Mouse (Mus musculus): ENCODE data around the gene Mettl15.
A peak's percentile ranks its signal among the peaks of the same experiment; 100 is the strongest.
"Not testable (repeated sequence)": the region's sequence is repeated elsewhere in the genome, so short reads cannot be mapped to it uniquely, and the experiment has no call there.

The Mettl15 gene

DNA sequence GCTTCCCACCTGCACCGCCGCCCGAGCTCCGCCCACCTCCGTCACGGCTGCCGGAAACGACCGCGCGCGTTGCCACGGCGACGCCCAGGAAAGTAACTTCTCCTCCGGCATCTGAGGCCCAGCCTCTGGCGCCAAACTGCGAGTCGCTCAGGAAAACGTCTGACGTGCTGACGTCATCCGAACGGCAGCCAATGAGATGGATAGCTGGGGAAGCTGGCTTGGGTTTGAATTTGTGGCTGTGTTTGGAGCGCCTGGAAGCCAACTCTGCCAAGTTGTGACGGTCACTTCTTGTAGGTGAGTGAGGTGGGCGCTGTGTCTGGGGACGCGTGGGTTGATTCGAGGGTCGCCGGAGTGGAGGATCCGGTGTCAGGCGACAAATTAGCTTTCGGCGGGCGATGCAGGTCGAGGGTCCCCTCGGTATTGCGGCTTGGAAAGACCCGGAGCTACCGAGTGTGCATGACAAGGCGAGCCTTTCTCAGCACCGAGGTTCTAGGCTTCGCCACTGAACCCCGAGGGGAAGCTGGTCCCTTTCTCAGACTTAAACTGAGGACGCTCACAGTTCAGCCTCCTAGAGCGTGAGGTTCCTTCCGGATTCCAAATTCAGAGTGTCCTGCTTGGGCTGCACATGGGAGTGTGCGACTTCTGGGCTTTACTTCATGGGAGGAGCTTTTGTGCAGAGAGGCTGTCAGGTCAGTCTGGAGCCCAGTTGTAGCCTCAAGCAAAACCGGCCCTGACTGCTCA lies at the start of gene Mettl15, which contains the start of gene Kif18a:
Mettl15 (minus strand) TSS at position 149 of the 741 bp plus-strand sequence.
Kif18a (plus strand) TSS at position 139 of the 741 bp plus-strand sequence.
- peak; percentile 91 for DNase-seq

DNA sequence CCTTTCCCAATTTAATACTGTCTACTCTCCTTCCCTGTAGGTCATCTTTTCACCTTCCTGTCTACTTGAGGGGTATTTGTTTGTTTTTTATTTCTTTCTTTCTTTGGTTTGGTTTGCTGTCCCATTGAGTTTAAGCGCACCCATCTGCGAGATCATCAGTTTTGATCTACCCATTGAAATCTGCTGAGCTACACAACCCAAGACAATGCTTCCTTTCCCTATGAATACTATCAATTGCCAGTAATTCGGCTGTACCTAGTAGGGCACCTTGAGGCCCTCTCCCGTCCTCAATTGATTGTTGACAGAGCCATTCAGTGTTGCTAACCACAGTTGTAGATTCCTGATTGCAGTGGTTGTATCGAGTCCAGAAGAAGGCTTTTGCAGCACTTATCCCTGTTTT lies 30.8 kb upstream of the Mettl15 start:
- DNase-seq = no peak

DNA sequence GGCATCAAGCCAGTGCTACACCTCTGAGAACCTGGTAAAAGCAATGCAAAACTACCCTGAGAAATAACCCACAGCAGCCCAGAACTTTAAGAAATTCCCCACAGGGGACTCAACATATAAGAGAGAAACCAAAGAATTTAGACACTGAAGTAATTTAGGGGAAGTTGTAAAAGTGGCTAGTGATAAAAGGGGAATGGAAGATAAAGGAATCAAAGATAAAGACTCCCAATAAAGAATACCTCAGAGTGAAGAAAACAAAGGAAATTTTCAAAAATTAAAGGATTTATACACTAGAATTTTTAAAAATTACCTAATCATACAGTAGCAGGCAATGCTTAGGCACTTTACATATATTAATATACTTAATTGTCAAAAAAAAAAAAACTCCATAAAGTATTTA lies 23.1 kb upstream of the Mettl15 start:
- no peak for DNase-seq

DNA sequence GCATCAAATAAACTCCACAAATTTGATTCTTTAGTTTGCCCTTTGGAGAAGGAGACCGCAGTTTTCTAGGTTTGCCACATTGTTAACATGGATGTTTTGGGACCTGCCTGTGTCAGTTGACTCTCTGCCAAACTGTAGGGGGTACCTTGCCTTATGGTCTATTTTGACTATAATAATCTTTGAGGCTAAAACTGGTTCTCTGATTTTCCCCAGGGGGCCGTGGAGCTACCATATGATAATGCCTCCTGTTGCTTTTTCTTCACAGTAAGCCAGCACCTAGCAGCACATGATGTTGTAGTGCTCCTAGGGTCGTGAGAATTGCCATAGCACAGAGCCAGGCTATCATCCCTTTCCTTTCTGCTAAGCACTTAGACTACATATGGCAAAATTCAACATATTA lies 21.7 kb upstream of the Mettl15 start:
- DNase-seq = peak; percentile 46

DNA sequence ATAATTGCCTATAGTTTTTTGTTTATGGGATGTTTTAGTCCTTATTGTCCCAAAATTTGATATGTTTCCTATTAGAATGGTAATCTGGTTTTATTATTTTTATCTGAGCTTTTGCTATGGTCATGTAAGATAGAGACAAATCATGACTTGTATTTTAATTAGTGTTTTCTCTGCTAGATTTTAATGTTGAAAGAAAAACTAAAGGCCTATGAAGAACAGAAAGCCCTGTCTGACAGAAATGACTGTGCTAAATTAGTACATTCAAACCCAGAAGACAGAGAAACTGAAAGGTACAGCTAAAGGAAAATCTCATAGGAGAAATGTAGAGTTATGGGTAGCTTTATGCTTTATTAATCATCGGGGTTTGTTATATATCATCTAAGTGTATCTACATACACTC lies 17.6 kb upstream of the Mettl15 start:
- DNase-seq = no peak

DNA sequence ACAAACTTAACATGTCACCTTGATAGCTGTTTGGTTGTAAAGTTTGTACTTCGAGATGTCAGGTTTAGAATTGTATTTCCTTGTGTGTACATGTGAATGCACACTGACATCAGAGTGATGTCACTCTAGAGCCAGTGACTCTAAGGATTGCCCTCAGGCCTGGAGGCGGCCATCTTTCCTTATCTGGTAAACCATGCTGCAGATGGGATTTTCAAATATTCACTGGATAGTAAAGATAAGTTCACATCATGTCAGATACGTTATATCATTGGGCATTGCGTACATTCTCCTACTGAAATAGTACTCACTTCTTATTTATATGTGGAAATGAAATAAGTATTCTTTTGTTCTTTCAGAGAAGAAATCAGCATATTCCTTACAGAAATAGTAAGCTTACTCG lies 15.7 kb upstream of the Mettl15 start:
- DNase-seq = no peak

DNA sequence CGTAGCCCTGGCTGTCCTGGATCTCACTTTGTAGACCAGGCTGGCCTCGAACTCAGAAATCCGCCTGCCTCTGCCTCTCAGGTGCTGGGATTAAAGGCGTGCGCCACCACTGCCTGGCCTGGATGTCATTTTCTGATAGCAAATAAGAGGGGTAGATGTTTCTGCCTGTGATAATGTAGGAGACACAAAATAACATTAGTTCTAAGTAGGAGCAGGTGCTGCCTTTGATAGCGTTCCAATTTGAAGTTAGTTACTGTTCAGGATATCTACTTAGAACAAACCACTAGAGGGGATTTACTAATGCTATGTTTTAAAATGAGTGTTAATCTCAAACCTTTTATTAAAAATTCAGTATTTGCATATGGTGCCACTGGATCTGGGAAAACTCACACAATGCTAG lies 8.8 kb upstream of the Mettl15 start:
- no peak for DNase-seq

DNA sequence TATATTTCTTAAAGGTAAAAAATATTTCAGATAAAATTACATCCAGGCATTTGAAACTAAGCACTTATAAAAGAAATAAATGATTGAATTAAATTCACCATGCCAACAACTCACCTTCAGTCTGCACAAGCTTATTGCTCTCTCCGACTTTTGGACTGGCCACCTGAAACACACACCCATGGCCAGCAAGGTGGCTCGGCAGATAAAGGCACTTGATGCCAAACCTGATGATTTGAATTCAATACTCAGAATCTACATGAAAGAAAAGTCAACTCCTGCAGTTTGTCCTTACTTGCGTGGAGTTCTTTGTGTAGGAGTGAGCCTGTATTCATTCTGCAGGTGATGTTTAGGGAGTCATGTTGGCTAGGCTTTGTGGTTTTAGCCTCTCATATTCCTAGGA lies 3.6 kb upstream of the Mettl15 start:
- no peak for DNase-seq

DNA sequence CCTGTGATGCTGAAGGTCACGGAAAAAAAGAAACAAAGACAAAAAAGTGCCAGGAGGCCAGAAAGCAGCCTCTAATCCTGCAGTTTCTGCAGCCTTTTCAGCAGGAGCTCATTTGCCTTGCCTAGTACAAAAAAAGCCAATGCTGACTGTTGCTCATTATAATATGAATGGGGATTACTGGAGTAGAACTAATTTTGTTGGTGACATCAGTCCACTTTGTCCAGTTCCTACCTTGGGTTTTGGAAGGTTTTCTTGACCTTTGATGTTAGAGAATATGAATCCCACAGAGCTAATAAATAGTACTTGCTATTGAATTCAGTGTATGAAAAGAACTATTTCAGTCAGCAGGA lies 768 bp upstream of the Mettl15 start:
- no peak for DNase-seq

DNA sequence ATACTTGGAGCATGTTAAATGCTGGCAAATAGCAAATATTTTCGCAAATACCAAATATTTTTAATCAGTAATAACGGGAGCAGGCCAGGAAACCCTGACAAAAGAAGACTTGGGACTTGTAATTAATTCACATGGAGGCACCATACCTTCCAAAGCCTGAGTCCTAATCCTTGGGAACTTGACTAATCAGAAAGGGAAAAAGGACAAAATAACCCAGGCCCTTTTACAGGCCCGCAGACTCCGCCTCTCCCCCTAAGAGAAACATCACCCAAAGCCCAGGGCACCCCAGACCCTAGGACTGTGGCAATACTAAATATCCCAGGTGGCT lies 312 bp downstream of the Mettl15 start:
- no peak for DNase-seq

DNA sequence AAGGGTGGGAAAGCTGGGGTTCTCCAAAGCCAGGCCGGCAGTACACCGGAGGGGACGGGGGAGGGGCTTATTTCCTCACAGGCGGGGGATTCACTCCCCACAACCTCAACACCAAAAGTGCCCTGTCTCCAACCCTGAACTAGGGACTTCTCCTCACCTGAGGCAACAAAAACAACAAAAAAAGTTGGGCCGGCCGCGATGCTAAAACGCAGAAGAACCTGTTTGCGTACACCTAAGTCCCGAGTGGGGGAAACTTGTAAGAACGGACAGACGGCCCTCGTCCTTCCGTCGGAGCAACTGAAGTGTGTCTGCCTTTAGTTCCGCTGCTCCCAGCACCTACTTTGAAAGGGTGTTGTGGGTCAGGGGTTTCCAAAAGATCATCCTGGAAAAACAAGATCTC lies 2.5 kb downstream of the Mettl15 start:
- DNase-seq = peak; percentile 23

DNA sequence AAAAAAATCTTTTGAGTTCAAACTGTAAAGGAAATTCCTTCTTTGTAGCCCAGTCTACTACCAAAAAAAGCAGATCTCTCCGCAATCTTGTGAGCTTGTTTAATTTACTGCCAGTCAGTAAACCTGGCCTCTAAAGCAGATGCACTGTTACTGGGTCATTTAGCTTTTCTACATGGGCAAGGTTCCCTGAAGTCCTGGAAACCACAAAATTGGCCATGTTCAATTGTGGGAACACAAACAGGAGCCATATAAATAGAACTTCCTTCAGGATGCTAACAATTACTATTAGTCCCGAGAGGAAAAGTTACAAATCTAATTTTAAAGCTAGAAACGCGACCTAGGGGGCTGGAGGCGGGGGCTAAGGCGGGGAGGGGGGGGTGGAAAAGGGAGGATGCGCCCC lies 3.0 kb downstream of the Mettl15 start:
- DNase-seq = peak; percentile 28

DNA sequence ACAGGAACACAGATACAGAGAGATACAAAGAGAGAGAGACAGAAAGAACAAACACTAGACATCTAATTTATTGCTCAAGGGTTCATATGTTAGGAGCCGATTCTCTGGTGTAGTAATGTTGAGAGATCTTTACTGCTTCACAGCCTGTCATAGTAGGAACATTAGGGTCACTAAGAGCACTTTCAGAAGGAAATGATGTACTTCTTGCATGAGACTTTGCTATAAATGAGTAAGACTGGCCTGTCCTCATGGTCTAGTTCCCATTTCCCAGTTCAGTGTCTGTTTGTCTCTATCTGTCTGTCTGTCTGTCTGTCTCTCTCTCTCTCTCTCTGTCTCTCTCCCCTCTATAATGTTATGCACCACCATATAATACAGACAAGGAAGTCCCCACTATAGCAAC lies 7.5 kb downstream of the Mettl15 start:
- DNase-seq = no peak

DNA sequence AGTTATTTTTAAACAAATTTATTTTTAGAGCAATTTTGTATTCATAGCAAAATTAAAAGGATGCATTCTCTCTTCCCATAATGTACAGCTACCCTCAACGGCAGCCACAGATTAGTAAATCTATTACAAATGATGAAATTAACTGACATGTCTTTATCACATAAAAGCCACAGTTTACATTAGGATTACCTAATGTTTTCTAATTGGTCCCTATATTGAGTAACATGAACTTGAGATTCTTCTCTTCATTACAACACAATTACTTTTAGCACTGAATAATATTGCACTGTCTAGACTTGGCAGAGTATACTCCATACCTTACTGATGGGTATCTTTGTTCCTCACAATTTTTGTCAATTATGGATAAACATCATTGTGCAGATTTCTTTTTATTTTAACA lies 17.8 kb downstream of the Mettl15 start:
- DNase-seq = no peak

DNA sequence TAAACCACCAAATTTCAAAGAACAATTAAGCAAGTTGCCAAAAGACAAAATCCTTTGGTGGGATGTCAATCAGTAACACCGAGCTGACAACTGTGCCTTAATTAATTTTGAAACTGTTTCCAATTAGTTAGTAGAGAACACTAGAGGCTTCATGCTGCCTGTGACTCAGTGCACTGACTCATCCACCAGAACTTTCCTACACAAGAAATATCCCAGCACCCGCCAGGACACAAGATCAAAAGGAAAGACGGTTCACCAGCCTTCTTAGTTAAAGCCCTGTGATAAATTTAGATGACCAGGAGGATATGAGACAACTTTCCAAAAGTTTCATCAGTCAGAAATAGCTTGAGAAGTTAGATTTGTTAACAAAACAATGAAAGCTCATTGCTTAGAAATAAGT lies 38.6 kb downstream of the Mettl15 start:
- no peak for DNase-seq

DNA sequence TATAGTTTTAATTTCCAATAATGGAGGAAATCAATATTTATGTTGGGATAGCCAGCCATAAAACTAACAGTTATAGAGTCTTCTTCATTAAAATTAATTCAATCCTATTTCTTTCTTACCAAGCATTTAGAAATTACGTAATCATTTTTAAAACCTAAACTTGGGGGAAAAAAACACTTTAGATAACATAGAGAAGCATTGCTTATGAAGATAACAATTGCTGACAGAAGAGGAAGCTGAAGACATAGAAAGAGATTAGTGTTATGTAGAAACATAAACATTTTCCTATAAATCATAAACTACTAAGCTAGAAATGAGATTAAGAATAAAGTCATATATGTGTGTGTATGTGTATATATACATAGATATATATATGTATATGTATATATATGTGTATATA lies 44.8 kb downstream of the Mettl15 start:
- DNase-seq = no peak

DNA sequence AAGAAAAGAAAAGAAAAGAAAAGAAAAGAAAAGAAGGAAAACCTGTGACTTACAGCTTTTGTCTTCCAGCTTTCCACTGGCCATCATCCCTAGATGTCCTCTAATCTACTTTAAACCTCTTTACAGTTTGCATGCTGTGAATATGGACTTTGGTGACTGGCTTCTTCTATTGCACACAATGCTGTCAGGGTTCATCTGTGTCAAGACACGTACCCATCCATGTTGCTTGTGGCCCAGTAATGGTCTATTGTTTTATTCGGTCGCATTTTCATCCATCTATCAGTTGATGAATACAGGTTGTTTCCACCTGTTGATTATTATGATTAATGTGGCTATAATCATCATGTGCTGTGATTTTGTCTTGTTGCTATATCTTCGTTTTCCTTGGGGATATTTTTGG lies 46.7 kb downstream of the Mettl15 start:
- no peak for DNase-seq

DNA sequence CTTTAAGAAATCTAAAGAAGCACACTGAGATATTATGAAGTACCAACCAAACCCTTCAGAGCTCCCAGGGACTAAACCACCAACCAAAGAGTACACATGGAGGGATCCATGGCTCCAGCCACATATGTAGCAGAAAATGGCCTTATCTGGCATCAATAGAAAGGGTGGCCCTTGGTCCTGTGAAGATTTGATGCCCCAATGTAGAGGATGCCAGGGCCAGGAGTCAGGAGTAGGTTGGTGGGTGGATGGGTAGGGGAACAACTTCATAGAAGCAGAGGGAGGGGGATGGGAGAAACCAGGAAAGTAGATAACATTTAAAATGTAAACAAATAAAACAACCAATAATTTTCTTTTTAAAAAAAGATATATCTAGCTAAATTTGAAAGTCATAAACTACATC lies 50.1 kb downstream of the Mettl15 start:
- DNase-seq = no peak

DNA sequence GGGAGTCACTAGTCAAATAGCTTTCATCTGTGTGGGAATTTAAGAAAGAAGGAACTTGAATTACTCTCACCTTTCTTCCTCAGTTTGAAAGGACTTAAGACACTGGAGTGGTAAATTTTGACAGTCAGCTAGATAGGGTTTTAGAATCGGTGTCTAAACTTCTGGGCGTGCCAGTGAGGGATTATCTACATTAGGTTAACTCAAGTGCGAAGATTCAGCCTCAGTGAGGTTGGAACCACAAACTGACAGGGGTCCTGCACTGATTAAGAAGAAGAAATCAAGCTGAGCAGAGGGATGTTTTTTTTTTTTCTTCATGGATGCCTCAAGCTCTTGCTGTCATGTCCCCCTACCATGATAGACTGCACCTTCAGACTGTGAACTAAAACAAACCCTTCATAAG lies 53.4 kb downstream of the Mettl15 start:
- no peak for DNase-seq

DNA sequence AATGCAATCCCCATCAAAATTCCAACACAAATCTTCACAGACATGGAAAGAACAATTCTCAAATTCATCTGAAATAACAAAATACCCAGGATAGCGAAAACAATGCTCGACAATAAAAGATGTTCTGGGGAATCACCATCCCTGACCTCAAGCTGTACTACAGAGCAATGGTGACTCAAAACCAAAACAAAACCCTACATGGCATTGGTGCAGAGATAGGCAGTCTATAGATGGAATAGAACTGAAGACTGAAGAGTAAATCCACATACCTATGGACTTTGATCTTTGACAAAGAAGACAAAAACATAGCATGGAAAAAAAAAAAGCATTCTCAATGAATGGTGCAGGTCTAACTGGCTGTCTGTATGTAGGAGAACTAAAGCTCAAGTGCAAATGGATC lies 59.1 kb downstream of the Mettl15 start:
- no peak for DNase-seq

DNA sequence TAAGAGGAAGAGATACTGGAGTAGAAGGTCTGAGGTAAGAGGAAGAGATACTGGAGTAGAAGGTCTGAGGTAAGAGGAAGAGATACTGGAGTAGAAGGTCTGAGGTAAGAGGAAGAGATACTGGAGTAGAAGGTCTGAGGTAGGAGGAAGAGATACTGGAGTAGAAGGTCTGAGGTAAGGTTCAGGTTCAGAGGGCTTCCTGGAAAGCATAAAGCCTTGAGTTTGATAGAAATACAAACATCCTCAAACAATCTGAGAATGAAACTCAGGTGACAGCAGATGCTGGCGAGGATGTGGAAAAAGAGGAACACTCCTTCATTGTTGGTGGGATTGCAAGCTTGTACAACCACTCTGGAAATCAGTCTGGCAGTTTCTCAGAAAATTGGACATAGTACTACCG lies 63.9 kb downstream of the Mettl15 start:
- not testable (repeated sequence) for DNase-seq

DNA sequence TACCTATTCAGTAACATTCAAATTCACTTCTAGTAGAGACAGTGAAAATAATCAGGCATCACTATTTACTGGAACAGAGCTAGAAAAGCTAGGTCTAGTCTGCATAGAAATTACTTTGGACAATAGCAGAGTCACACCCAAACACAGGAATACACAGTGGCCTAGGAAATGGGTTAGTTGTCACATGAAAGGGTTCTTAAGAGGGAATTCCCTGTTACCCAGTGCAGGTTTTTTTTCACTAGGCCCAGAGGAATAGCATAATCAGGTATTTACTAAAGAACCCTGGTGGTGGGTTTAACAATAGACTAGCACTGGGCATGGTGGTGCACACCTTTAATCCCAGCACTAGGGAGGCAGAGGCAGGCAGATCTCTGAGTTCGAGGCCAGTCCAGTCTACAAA lies 69.9 kb downstream of the Mettl15 start:
- DNase-seq = not testable (repeated sequence)

DNA sequence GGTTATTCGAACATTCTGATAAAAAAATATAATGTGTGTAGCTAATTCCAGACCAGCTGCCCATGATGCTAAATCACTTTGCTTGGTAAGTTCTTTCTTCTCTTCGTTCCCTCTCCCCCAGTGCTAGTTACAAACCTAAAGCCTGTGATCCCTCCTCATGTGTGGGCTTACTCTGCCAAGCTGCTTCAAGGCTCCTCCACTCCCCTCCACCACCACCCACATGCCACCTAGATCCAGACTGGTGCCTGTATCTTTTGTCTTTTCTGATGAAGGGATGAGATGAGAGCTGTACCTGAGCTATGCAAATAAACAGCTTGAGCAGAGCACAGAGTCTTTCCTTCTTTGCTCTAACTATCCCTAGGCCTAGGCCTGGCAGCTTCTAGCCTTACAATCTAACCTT lies 72.5 kb downstream of the Mettl15 start:
- no peak for DNase-seq

DNA sequence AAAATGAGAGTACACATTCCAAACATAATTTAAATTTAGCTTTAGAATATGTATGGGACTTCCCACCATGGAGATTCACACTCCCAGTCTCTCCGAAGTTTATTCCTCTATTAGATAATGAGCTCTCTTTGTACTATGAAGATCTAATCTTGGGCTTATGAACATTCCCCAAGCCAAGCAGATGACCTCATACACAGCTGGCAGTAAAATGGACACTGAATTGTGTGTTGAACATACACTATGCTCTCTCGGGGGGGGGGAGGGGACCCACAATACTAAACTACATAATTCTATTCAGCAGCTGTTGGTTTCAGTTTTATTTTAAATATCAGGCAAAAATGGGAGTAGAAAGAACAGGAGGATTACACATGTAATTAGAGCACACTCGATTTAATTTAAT lies 97.6 kb downstream of the Mettl15 start:
- no peak for DNase-seq

DNA sequence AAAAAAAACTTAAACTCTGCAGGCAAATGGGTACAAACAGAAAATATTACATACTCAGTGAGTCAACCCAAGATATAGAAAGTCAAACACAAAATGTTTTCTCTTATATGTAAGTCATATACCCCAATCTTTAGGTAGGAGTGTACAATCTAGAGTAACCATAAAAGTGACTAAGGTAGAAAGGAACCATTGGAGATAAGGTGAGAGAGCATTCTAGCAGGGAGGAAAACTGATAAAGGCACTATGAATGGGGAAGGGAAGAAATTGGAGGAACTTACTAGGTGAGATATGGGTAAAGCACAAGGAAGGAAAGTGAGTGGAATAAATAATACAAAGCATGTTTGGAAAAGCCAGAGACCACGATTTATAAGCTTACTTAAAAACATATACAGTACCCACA lies 122.0 kb downstream of the Mettl15 start:
- no peak for DNase-seq

DNA sequence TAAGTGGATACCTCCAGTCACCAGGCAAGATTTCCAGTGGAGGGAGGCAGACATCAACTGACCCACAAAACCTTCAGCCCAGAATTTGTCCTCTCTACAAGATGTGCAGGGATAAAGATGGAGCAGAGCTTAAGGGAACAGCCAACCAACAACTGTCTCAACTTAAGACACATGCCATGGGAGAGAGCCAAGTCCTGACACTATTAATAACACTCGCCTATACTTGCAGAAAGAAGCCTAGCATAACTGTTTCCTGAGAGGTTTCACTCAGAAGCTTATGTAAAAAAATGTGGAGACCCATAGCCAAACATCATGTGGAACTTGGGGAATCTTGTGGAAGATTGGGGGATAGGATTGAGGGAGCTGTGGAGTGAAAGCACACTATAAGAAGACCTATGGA lies 124.4 kb downstream of the Mettl15 start:
- DNase-seq = no peak
